10 mouse cellular contexts compared by ENCODE assay signal in the genomic region with DNA sequence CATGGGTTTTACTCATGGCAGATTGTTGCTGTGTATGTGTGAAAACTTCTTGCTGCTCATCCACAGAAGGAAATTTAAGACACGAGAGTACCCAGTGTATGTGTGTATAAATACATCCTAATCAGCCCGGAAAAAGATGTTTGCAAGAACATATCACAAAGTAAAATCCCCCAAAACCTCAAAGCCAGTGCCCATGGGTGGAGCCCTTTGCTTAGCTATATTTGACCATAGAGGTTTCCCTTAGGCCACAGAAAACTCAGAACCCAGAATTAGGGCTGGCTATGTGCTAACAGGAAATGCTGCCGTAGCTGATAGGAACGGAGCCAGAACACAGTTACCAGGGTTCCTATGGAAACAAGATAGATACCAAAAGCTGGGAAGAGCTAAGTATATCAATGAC. TPM values are rescaled to one million over a fixed set of nuclear protein-coding genes. Genes with fewer than 3 reads are reported as not detected.
DNase-seq lines count a peak whose midpoint lies in the region; ATAC-seq and TF ChIP-seq lines count a peak whose summit lies in the region.
"Had no signal": no experiment of that assay in that cellular context is flagged by ENCODE, and none has a peak within 500 bp of the region (broad histone marks: within the 10 kb centered on the region; RNA-seq: fewer than 3 reads in every experiment).

No protein-coding gene starts in this region.

- H3K9me3 ChIP-seq in kidney, postnatal 0 days (replicated peaks; ENCODE audit: low read length): no peaks in the 10 kb centered on the region
- H3K9me3 ChIP-seq in heart, embryonic 12.5 days (replicated peaks): no peaks in the 10 kb centered on the region
- no peaks in the 10 kb centered on the region for H3K9me3 ChIP-seq in liver, embryonic 12.5 days (replicated peaks)
- no peaks in the 10 kb centered on the region for H3K9me3 ChIP-seq in hindbrain, embryonic 10.5 days
- H3K9me3 ChIP-seq: heart, embryonic 15.5 days had no signal

- no peak for TF ChIP-seq POLR2A in cerebellum, adult 2 months (IDR thresholded peaks at IDR 0.05; ENCODE audit: borderline replicate concordance, insufficient read depth, low read length)

- no peak for ATAC-seq in kidney, postnatal 0 days (replicated peaks; ENCODE audit: low FRiP score, low read depth)
- ATAC-seq in heart, embryonic 12.5 days (ENCODE audit: insufficient number of reproducible peaks, low FRiP score): peak; percentile 77
- peak; percentile 84 for ATAC-seq in liver, embryonic 12.5 days
- peak; percentile 94 for ATAC-seq in megakaryocyte-erythroid progenitor cell, adult 5-6 weeks (replicated peaks; ENCODE audit: low FRiP score, low TSS enrichment, poor library complexity, severe bottlenecking)

- no peaks in the 10 kb centered on the region for H3K4me1 ChIP-seq in kidney, postnatal 0 days (replicated peaks; ENCODE audit: insufficient read depth, low read length)
- H3K4me1 ChIP-seq in heart, embryonic 12.5 days (replicated peaks): peaks cover 5% of the 10 kb centered on the region; the same call in 1 of the 2 replicates
- peaks cover 19% of the 10 kb centered on the region for H3K4me1 ChIP-seq in liver, embryonic 12.5 days
- no peaks in the 10 kb centered on the region for H3K4me1 ChIP-seq in cerebellum, adult 2 months (ENCODE audit: control insufficient read depth, insufficient read depth, low read length)
- H3K4me1 ChIP-seq in hindbrain, embryonic 10.5 days (replicated peaks): no peaks in the 10 kb centered on the region

- no peak overlapping the region for H3K4me3 ChIP-seq in kidney, postnatal 0 days (replicated peaks; ENCODE audit: low read depth, low read length)
- no peak overlapping the region for H3K4me3 ChIP-seq in heart, embryonic 12.5 days
- H3K4me3 ChIP-seq in liver, embryonic 12.5 days: no peak overlapping the region
- H3K4me3 ChIP-seq in cerebellum, adult 2 months (replicated peaks; ENCODE audit: insufficient read depth, low read depth, low read length): no peak overlapping the region
- H3K4me3 ChIP-seq in hindbrain, embryonic 10.5 days: no peak overlapping the region
- H3K4me3 ChIP-seq: heart, embryonic 15.5 days had no signal

- no peak overlapping the region for H3K27ac ChIP-seq in kidney, postnatal 0 days
- peak overlapping the region; percentile 43; the same call in 1 of the 2 replicates for H3K27ac ChIP-seq in heart, embryonic 12.5 days (ENCODE audit: poor library complexity, severe bottlenecking)
- H3K27ac ChIP-seq in liver, embryonic 12.5 days: no peak overlapping the region
- H3K27ac ChIP-seq in cerebellum, adult 2 months (ENCODE audit: insufficient read depth, low read length): no peak overlapping the region
- no peak overlapping the region for H3K27ac ChIP-seq in hindbrain, embryonic 10.5 days

- H3K36me3 ChIP-seq in kidney, postnatal 0 days (ENCODE audit: insufficient read depth, low read length): no peaks in the 10 kb centered on the region
- no peaks in the 10 kb centered on the region for H3K36me3 ChIP-seq in heart, embryonic 12.5 days
- H3K36me3 ChIP-seq in liver, embryonic 12.5 days: no peaks in the 10 kb centered on the region
- no peaks in the 10 kb centered on the region for H3K36me3 ChIP-seq in hindbrain, embryonic 10.5 days
- H3K36me3 ChIP-seq: heart, embryonic 15.5 days had no signal

- TF ChIP-seq CTCF in kidney, postnatal 0 days (IDR thresholded peaks at IDR 0.05; ENCODE audit: low read depth): no peak
- TF ChIP-seq CTCF in cerebellum, adult 2 months (IDR thresholded peaks at IDR 0.05; ENCODE audit: borderline replicate concordance, insufficient read depth, low read depth, low read length): no peak

- H3K9ac ChIP-seq in kidney, postnatal 0 days (ENCODE audit: low read depth, low read length): no peak overlapping the region
- no peak overlapping the region for H3K9ac ChIP-seq in heart, embryonic 12.5 days
- no peak overlapping the region for H3K9ac ChIP-seq in liver, embryonic 12.5 days
- H3K9ac ChIP-seq: heart, embryonic 15.5 days had no signal

- WGBS in kidney, postnatal 0 days: 68% methylated on average over 4 of the region's 4 CpGs
- 35% methylated on average over 4 of the region's 4 CpGs for WGBS in heart, embryonic 12.5 days
- 10% methylated on average over 4 of the region's 4 CpGs for WGBS in liver, embryonic 12.5 days (ENCODE audit: insufficient replicate concordance)
- WGBS in cerebellum, adult 2 months: 89% methylated on average over 4 of the region's 4 CpGs
- WGBS in hindbrain, embryonic 10.5 days: 81% methylated on average over 4 of the region's 4 CpGs

- no peak overlapping the region for H3K4me2 ChIP-seq in kidney, postnatal 0 days (ENCODE audit: low read length)
- H3K4me2 ChIP-seq in heart, embryonic 12.5 days: no peak overlapping the region
- no peak overlapping the region for H3K4me2 ChIP-seq in liver, embryonic 12.5 days
- H3K4me2 ChIP-seq: heart, embryonic 15.5 days had no signal

- no peaks in the 10 kb centered on the region for H3K27me3 ChIP-seq in kidney, postnatal 0 days (ENCODE audit: insufficient read depth, low read length)
- no peaks in the 10 kb centered on the region for H3K27me3 ChIP-seq in heart, embryonic 12.5 days (replicated peaks)
- no peaks in the 10 kb centered on the region for H3K27me3 ChIP-seq in liver, embryonic 12.5 days (replicated peaks)
- H3K27me3 ChIP-seq in cerebellum, adult 2 months (ENCODE audit: control insufficient read depth, insufficient read depth, low read length): no peaks in the 10 kb centered on the region
- H3K27me3 ChIP-seq in hindbrain, embryonic 10.5 days (ENCODE audit: insufficient read depth, poor library complexity, severe bottlenecking): no peaks in the 10 kb centered on the region
- H3K27me3 ChIP-seq: heart, embryonic 15.5 days had no signal

- DNase-seq in kidney, postnatal 0 days (ENCODE audit: low spot score): peak; percentile 26
- no peak for DNase-seq in kidney, adult 11 months
- DNase-seq in thymus, adult 18-20 months: no peak
- DNase-seq in cerebellum, adult 2 months: no peak
- DNase-seq in hindbrain, embryonic 10.5 days (ENCODE audit: low spot score): no peak
- DNase-seq: right cerebral cortex, postnatal 25 days had no signal

RNA-seq across cellular contexts. Expression of gene Fbxo48, which starts 25.8 kb away (rescaled TPM):
- 0.42 and 0.71 TPM in 2 replicates for polyA plus RNA-seq in kidney, postnatal 0 days (2015; fragmentation: Nextera tagmentation; extraction: Ambion mirVana)
- 1.1 and 1.3 TPM in 2 replicates for polyA plus RNA-seq in heart, embryonic 12.5 days (2016; fragmentation: Nextera tagmentation; extraction: Ambion mirVana)
- 2.5 and 3.2 TPM in 2 replicates for polyA plus RNA-seq in liver, embryonic 12.5 days (2016; fragmentation: Nextera tagmentation; extraction: Ambion mirVana)
- total RNA-seq in megakaryocyte-erythroid progenitor cell, adult 5-6 weeks (2014; fragmentation: Nextera tagmentation): 11.2 and 17.8 TPM in 2 replicates
- 10.0 and 11.0 TPM in 2 replicates for total RNA-seq in megakaryocyte-erythroid progenitor cell, adult 5-6 weeks (2017)
- polyA plus RNA-seq in cerebellum, adult 2 months (2012; rRNA removed): 0.54 and 0.61 TPM in 2 replicates
- 1.2 and 1.6 TPM in 2 replicates for polyA plus RNA-seq in hindbrain, embryonic 10.5 days (2016; fragmentation: Nextera tagmentation; extraction: Ambion mirVana)
